Comparison of ENCODE assay signal across 7 mouse cellular contexts in genomic region chr1:57269679-57270354, GRCm38 (mm10).
A peak's percentile ranks its signal among the peaks of the same experiment; 100 is the strongest.
DNase-seq lines count a peak whose midpoint lies in the region; ATAC-seq and TF ChIP-seq lines count a peak whose summit lies in the region.

No protein-coding gene starts in this region.

- H3K4me1 ChIP-seq in cerebellum, adult 2 months (ENCODE audit: control insufficient read depth, insufficient read depth, low read length): no peaks in the 10 kb centered on the region
- H3K4me1 ChIP-seq in forebrain, embryonic 16.5 days (replicated peaks; ENCODE audit: control insufficient read depth, insufficient read depth, low read length): peaks cover 15% of the 10 kb centered on the region
- 0 out of 2 replicates have a peak, but pooled peaks cover 2% of the 10 kb centered on the region for H3K4me1 ChIP-seq in intestine, postnatal 0 days (replicated peaks; ENCODE audit: control insufficient read depth, insufficient read depth, low read length)
- peaks cover 7% of the 10 kb centered on the region; the same call in 1 of the 2 replicates for H3K4me1 ChIP-seq in midbrain, embryonic 12.5 days
- 0 out of 2 replicates have a peak, but pooled peaks cover 11% of the 10 kb centered on the region for H3K4me1 ChIP-seq in stomach, embryonic 16.5 days (ENCODE audit: control insufficient read depth, insufficient read depth, low read length)

- no peaks in the 10 kb centered on the region for H3K36me3 ChIP-seq in forebrain, embryonic 16.5 days (ENCODE audit: control insufficient read depth, insufficient read depth)
- H3K36me3 ChIP-seq in intestine, postnatal 0 days (ENCODE audit: control insufficient read depth, insufficient read depth): no peaks in the 10 kb centered on the region
- H3K36me3 ChIP-seq in midbrain, embryonic 12.5 days: no peaks in the 10 kb centered on the region
- no peaks in the 10 kb centered on the region for H3K36me3 ChIP-seq in stomach, embryonic 16.5 days (ENCODE audit: control insufficient read depth, insufficient read depth, low read length)

- TF ChIP-seq POLR2A in cerebellum, adult 2 months (IDR thresholded peaks at IDR 0.05; ENCODE audit: borderline replicate concordance, insufficient read depth, low read length): no peak

- no peak overlapping the region for H3K9ac ChIP-seq in forebrain, embryonic 16.5 days (replicated peaks; ENCODE audit: low read depth, low read length)
- no peak overlapping the region for H3K9ac ChIP-seq in intestine, postnatal 0 days (ENCODE audit: low read depth, low read length)
- H3K9ac ChIP-seq in midbrain, embryonic 12.5 days (replicated peaks): no peak overlapping the region
- no peak overlapping the region for H3K9ac ChIP-seq in stomach, embryonic 16.5 days (ENCODE audit: low read length)

- H3K27me3 ChIP-seq in cerebellum, adult 2 months (ENCODE audit: control insufficient read depth, insufficient read depth, low read length): no peaks in the 10 kb centered on the region
- H3K27me3 ChIP-seq in forebrain, embryonic 16.5 days (replicated peaks; ENCODE audit: control insufficient read depth, insufficient read depth, low read length): no peaks in the 10 kb centered on the region
- no peaks in the 10 kb centered on the region for H3K27me3 ChIP-seq in intestine, postnatal 0 days (replicated peaks; ENCODE audit: control insufficient read depth, insufficient read depth, low read length)
- peaks cover 29% of the 10 kb centered on the region for H3K27me3 ChIP-seq in midbrain, embryonic 12.5 days
- H3K27me3 ChIP-seq in stomach, embryonic 16.5 days (ENCODE audit: control insufficient read depth, insufficient read depth, low read length): no peaks in the 10 kb centered on the region

- TF ChIP-seq CTCF in cerebellum, adult 2 months (IDR thresholded peaks at IDR 0.05; ENCODE audit: borderline replicate concordance, insufficient read depth, low read depth, low read length): peak; percentile 39; the same call in 1 of the 2 replicates
- peak; percentile 77 for TF ChIP-seq CTCF in intestine, postnatal 0 days (IDR thresholded peaks at IDR 0.05; ENCODE audit: low read depth)

- peak; percentile 73 for ATAC-seq in forebrain, embryonic 16.5 days
- ATAC-seq in intestine, postnatal 0 days: no peak
- peak; percentile 69; the same call in 1 of the 2 replicates for ATAC-seq in midbrain, embryonic 12.5 days (ENCODE audit: low FRiP score, low read depth)
- peak; percentile 67; the same call in 1 of the 2 replicates for ATAC-seq in stomach, embryonic 16.5 days (ENCODE audit: insufficient read depth, low FRiP score)

- no peak overlapping the region for H3K4me2 ChIP-seq in forebrain, embryonic 16.5 days (ENCODE audit: low read length)
- no peak overlapping the region for H3K4me2 ChIP-seq in intestine, postnatal 0 days (replicated peaks; ENCODE audit: low read depth)
- no peak overlapping the region for H3K4me2 ChIP-seq in midbrain, embryonic 12.5 days (replicated peaks)
- no peak overlapping the region for H3K4me2 ChIP-seq in stomach, embryonic 16.5 days (ENCODE audit: low read depth, low read length)

- H3K9me3 ChIP-seq in forebrain, embryonic 16.5 days (ENCODE audit: control insufficient read depth, low read length): no peaks in the 10 kb centered on the region
- H3K9me3 ChIP-seq in intestine, postnatal 0 days (ENCODE audit: control insufficient read depth): no peaks in the 10 kb centered on the region
- H3K9me3 ChIP-seq in midbrain, embryonic 12.5 days: no peaks in the 10 kb centered on the region
- H3K9me3 ChIP-seq in stomach, embryonic 16.5 days (replicated peaks; ENCODE audit: control insufficient read depth, low read length): no peaks in the 10 kb centered on the region

- DNase-seq in ZHBTc4 (ENCODE audit: low read depth, low spot score): peak; percentile 81
- DNase-seq in cerebellum, adult 2 months: peak; percentile 27 to 30
- peak; percentile 22 to 88 for DNase-seq in left cerebral cortex, adult 9 months (ENCODE audit: low spot score in 2 of 2)

- 24% methylated on average over 13 of the region's 13 CpGs for WGBS in cerebellum, adult 2 months
- 43% methylated on average over 13 of the region's 13 CpGs for WGBS in forebrain, embryonic 16.5 days
- 43% methylated on average over 13 of the region's 13 CpGs for WGBS in intestine, postnatal 0 days
- 54% methylated on average over 13 of the region's 13 CpGs for WGBS in midbrain, embryonic 12.5 days
- 40% methylated on average over 13 of the region's 13 CpGs for WGBS in stomach, embryonic 16.5 days

- no peak overlapping the region for H3K4me3 ChIP-seq in cerebellum, adult 2 months (replicated peaks; ENCODE audit: insufficient read depth, low read depth, low read length)
- H3K4me3 ChIP-seq in forebrain, embryonic 16.5 days (replicated peaks; ENCODE audit: low read length): no peak overlapping the region
- no peak overlapping the region for H3K4me3 ChIP-seq in intestine, postnatal 0 days (ENCODE audit: low read depth, low read length)
- no peak overlapping the region for H3K4me3 ChIP-seq in midbrain, embryonic 12.5 days
- no peak overlapping the region for H3K4me3 ChIP-seq in stomach, embryonic 16.5 days (replicated peaks; ENCODE audit: low read length)

- no peak overlapping the region for H3K27ac ChIP-seq in cerebellum, adult 2 months (ENCODE audit: insufficient read depth, low read length)
- no peak overlapping the region for H3K27ac ChIP-seq in forebrain, embryonic 16.5 days (ENCODE audit: low read length)
- H3K27ac ChIP-seq in intestine, postnatal 0 days (ENCODE audit: low read depth, low read length): no peak overlapping the region
- H3K27ac ChIP-seq in midbrain, embryonic 12.5 days (replicated peaks): no peak overlapping the region
- H3K27ac ChIP-seq in stomach, embryonic 16.5 days (ENCODE audit: low read length): no peak overlapping the region

Comparison
In these comparisons a context has a peak if more than half of its experiments do, and no peak if none do; other contexts are left out.
1. DNase-seq: peak in every context shown above with its lines; median percentile 81 in ZHBTc4; 55 in left cerebral cortex, adult 9 months; 28 in cerebellum, adult 2 months.